Mouse (Mus musculus) megakaryocyte, adult 5-6 weeks (primary cell): ENCODE measurements at regions not wholly inside any gene's neighbourhood (a gene's known extent, or its start where the extent isn't known, plus 50 kb on each side); places are given as distances from the start of the nearest gene placed in this dataset.

ENCODE experiments used
- ATAC-seq: 2 replicates; pipeline ENCODE4 v1.8.0; 2016; ENCODE audit warnings: mild to moderate bottlenecking, inconsistent platforms; ENCODE audit not compliant: poor library complexity, severe bottlenecking

GRCm38 (mm10) chr15:89940591-89940990 is 98.9 kb upstream of the Syt10 start:
- no peak for ATAC-seq

DNA sequence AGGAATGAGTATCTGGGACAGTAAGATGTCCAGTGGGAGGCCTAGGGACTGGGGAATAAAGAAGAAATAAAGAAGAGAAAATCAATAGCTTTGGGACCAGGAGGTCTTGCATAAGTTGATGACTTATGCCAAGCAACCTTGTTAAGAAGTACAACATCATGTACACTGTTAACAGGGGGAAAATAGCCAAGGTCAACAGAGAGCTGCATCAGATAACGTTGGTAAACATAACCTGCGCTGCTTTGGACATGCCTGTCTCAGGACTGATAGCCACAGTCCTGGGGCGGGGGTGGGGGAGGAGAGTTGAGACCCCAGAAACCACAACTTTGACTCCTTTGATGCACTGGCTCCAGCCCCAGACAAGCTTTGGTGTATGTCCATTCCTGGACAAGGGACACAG is 90.7 kb upstream of the Syt10 start:
- ATAC-seq: no peak

- no peak for ATAC-seq
These were observed 73.9 kb upstream of the Syt10 start for GRCm38 (mm10) chr15:89915587-89915986.

GRCm38 (mm10) chr15:89903057-89903456 is 61.4 kb upstream of the Syt10 start:
- no peak for ATAC-seq

- ATAC-seq: peak; percentile 47
These were observed 52.0 kb upstream of the Syt10 start for GRCm38 (mm10) chr15:89893668-89894067.
